Mouse (Mus musculus): ENCODE results near the gene Hoxa3.

DNA sequence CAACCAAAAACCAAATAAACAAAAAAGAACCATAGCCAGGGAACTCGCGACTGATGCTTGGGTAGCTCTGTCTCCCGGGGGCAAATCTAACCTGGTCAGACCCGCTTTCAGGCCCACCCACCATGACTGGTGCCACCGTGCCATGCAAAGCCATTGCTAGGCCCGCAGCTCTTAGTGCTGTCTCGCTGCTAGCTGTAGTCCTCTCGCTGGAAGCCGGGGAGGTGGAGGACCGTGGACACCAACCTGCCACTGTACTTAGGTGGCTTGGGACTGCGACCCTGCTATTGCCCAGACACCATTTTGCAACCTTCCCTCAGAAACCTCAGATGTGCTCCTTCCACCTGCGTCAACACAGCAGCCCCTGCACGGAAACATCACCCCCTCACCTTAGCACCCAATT is 1.2 kb downstream of the Hoxa3 start:
- TF ChIP-seq CTCF (conservative IDR thresholded peaks at IDR 0.05 in 1 of 2, IDR thresholded peaks at IDR 0.05 in 1 of 2; ENCODE audit: low read depth in 2 of 2, low read length in 2 of 2) (no peak), EP300 (IDR thresholded peaks at IDR 0.05; ENCODE audit: low read length) (no peak), POLR2A (IDR thresholded peaks at IDR 0.05; ENCODE audit: low read depth, low read length) (no peak), TCF12 (IDR thresholded peaks at IDR 0.05; ENCODE audit: low read depth, low read length) (no peak)

Data from CH12.LX (cell line).